Mouse (Mus musculus) small intestine, adult 2 months (tissue): ENCODE data around the gene Evl.

Experiments
- CTCF ChIP-seq: fragments of 200-500 bp; IDR thresholded peaks from 2 replicates; pipeline ENCODE4 v1.5.1; 2012; ENCODE audit warnings: low read depth, mild to moderate bottlenecking, control low read depth, inconsistent platforms, low read length, moderate library complexity, mixed read lengths; ENCODE audit not compliant: insufficient replicate concordance, insufficient read length; ENCODE audit errors: extremely low read depth
- POLR2A ChIP-seq: fragments of 200-500 bp; IDR thresholded peaks from 2 replicates; pipeline ENCODE4 v1.6.1; 2012; ENCODE audit warnings: low read depth, mild to moderate bottlenecking, control low read depth, inconsistent platforms, low read length, moderate library complexity

DNA sequence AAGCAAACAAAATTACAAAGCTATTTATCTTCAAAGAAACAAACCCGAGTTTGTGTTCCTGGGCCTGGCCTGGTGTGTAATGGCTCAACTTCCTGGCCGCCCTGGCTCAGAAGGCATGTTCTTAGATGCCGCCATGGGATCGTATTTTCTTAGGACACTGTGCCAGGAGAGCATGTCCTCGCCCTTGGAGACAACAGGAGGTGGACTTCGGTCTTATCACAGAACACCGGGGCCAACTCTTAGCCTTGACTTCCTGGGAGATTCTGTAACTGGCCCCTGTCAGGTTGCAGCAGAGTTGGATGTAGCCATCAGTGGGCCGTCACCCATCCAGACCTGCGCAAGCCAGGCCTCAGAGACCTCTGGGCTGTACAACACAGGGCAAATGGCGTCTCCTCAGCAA lies 145.1 kb downstream of the Evl start:
- TF ChIP-seq CTCF, result no peak
- TF ChIP-seq POLR2A, result peak; percentile 27; the same call in 1 of the 2 replicates
